Mouse (Mus musculus): ENCODE results near the gene Prox2.

Prox2 gene

GRCm38 (mm10) chr12:85091190-85091589 lies 19.4 kb downstream of the Prox2 start:
- no peak for DNase-seq

- DNase-seq = no peak
Measured at GRCm38 (mm10) chr12:85087845-85088244, 22.7 kb downstream of the Prox2 start.

DNA sequence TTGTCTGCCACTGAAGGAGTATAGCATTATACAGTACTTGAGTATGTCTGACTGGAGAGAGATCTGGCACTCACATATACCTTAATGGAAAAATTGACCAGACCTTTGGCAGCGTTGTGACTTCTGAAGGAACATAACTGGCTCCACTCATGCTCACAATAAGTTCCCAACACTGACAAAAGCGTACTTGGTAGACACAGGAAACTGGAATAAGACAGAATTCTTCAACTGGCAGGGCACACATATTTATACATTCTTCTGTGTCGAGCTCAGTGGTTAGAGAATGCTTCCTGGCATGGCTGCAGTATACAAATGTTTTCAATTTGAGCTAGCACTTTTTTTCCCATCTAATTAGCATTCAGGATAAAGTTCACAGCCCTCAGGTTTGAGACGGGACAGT lies 25.6 kb downstream of the Prox2 start:
- no peak for DNase-seq

- DNase-seq = no peak
Measured at GRCm38 (mm10) chr12:85084257-85084656, 26.3 kb downstream of the Prox2 start.

DNA sequence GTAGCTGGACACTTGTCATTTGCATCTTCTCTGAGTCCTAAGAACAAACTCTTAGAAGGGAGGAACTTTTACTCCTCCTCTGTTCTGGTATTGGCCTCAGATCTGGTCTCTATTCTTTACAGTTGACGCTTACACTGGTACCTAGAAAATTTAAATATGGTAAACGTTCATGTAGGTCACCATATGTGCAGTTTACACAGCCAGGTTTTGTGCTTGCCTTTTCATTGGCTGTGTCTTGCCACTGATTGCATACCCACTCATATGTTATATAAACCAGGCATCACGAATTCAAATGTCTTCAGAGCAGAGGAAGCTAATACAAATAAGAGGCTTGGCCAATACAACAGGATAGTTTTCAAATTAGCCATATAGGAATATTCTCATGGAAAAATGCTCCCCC lies 33.5 kb downstream of the Prox2 start:
- no peak for DNase-seq

DNA sequence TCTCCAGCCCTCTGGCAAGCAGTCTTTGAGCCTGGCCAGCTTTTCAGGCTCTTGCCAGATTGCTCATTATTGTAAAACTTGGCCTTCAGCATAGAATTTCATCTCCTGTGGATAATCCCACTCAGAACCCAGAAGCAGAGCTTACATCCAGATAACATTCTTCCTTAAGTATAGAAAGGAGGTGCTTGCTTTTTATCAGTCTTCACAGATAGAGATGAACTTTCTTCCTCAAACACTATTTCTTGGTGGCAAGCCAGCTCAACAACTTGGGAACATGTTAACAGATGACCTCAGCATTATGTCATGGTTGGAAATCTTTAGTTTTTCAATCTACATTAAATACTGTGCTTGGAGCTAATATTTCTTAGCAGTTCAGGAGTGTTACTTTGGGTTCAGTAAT lies 39.5 kb downstream of the Prox2 start:
- no peak for DNase-seq

DNA sequence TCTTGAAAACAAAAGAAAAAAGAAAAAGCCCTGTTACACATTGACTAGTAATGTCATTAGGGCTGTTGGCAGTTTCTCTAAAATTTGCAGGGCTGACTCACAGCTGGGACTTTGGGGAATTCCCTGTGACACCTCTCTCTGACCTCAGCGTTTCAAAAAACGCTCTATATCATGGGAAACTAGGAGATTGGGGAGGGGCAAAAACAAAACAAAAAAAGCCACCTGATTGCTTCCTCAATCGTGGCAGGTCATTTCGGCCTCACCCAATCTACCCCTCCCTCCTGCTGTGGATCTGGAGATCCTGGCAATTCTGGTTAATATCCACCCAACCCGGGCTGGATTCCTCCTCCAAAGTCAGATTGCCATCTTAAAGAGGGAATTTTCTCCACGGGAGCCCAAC lies 59.3 kb downstream of the Prox2 start:
- peak in 1 of 2 experiments; percentile 8 for DNase-seq

Measured in kidney, postnatal 25 days (tissue).